15 mouse cellular contexts compared by ENCODE assay signal in the genomic region with DNA sequence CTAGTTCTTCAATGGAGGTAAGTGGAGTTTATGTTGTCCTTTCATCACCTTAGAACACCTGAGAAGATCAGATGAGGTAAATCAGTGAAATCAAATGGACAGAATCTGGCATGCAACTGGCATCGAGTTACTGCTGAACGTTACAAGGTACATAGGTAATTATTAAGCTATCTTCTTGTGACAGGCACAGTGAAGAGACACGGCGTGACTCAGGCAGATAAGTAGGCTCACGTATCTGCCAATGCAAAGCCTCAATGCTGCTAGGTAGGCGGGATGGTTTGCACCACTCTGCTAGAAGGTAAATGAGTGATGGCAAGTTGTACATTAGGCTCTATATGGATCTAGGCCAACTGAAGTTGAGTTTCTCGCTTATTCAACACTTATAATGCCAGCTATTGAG. TPM values are rescaled to one million over a fixed set of nuclear protein-coding genes. Genes with fewer than 3 reads are reported as not detected.
DNase-seq lines count a peak whose midpoint lies in the region; ATAC-seq and TF ChIP-seq lines count a peak whose summit lies in the region.
"Had no signal": no experiment of that assay in that cellular context is flagged by ENCODE, and none has a peak within 500 bp of the region (broad histone marks: within the 10 kb centered on the region; RNA-seq: fewer than 3 reads in every experiment).

No protein-coding gene starts in this region.

- TF ChIP-seq CTCF in liver, adult 2 months (IDR thresholded peaks at IDR 0.05; ENCODE audit: low read depth, low read length) = no peak
- no peak for TF ChIP-seq CTCF in small intestine, adult 2 months (IDR thresholded peaks at IDR 0.05; ENCODE audit: extremely low read depth, insufficient read length, insufficient replicate concordance, low read depth, low read length)
- TF ChIP-seq CTCF in lung, postnatal 0 days (IDR thresholded peaks at IDR 0.05) = no peak

- no peak for TF ChIP-seq EP300 in lung, postnatal 0 days (IDR thresholded peaks at IDR 0.05)

- 26% methylated on average over 7 of the region's 7 CpGs for WGBS in liver, adult 2 months
- WGBS in small intestine, adult 2 months = 27% methylated on average over 7 of the region's 7 CpGs
- 60% methylated on average over 7 of the region's 7 CpGs for WGBS in lung, postnatal 0 days

- H3K9me3 ChIP-seq in lung, postnatal 0 days (ENCODE audit: low read length) = no peaks in the 10 kb centered on the region
- H3K9me3 ChIP-seq: hindbrain, embryonic 12.5 days; lung, embryonic 15.5 days had no signal

- H3K79me2 ChIP-seq in liver, adult 2 months (ENCODE audit: control insufficient read depth, insufficient read depth, low read length) = no peaks in the 10 kb centered on the region

- no peaks in the 10 kb centered on the region for H3K36me3 ChIP-seq in liver, adult 2 months (ENCODE audit: control insufficient read depth, insufficient read depth, low read length)
- H3K36me3 ChIP-seq in small intestine, adult 2 months (ENCODE audit: control insufficient read depth, insufficient read depth, low read length) = no peaks in the 10 kb centered on the region
- no peaks in the 10 kb centered on the region for H3K36me3 ChIP-seq in lung, postnatal 0 days (ENCODE audit: insufficient read depth, low read length)
- H3K36me3 ChIP-seq: hindbrain, embryonic 12.5 days; lung, embryonic 15.5 days had no signal

- no peaks in the 10 kb centered on the region for H3K27me3 ChIP-seq in liver, adult 2 months (ENCODE audit: control insufficient read depth, insufficient read depth, low read length)
- H3K27me3 ChIP-seq in small intestine, adult 2 months (ENCODE audit: control insufficient read depth, insufficient read depth, low read length) = no peaks in the 10 kb centered on the region
- no peaks in the 10 kb centered on the region for H3K27me3 ChIP-seq in lung, postnatal 0 days (replicated peaks; ENCODE audit: insufficient read depth, low read length)
- H3K27me3 ChIP-seq: hindbrain, embryonic 12.5 days; lung, embryonic 15.5 days had no signal

- ATAC-seq in erythroblast, adult 5-6 weeks (replicated peaks; ENCODE audit: low FRiP score, poor library complexity, severe bottlenecking) = peak; percentile 99
- no peak for ATAC-seq in lung, postnatal 0 days

- TF ChIP-seq POLR2A in liver, adult 2 months (IDR thresholded peaks at IDR 0.05; ENCODE audit: extremely low read depth, insufficient read depth, low read length) = no peak
- TF ChIP-seq POLR2A in small intestine, adult 2 months (IDR thresholded peaks at IDR 0.05; ENCODE audit: low read depth, low read length) = no peak

- no peak overlapping the region for H3K4me3 ChIP-seq in liver, adult 2 months (ENCODE audit: insufficient read depth, low read depth, low read length)
- no peak overlapping the region for H3K4me3 ChIP-seq in small intestine, adult 2 months (ENCODE audit: low read depth, low read length)
- H3K4me3 ChIP-seq in lung, postnatal 0 days (ENCODE audit: low read depth, low read length) = no peak overlapping the region
- H3K4me3 ChIP-seq: hindbrain, embryonic 12.5 days; lung, embryonic 15.5 days had no signal

- peak; percentile 65 to 85 for DNase-seq in kidney, adult 8-10 months
- peak; percentile 99 for DNase-seq in liver, adult 2 months (ENCODE audit: extremely low read depth, low read depth, low spot score)
- DNase-seq in cerebellum, adult 18-20 months = no peak
- DNase-seq in urinary bladder, adult 18-20 months (ENCODE audit: low spot score in 2 of 2) = no peak
- no peak for DNase-seq in lung, postnatal 0 days (ENCODE audit: low spot score)
- DNase-seq: cerebellum, adult 11-12 months; layer of hippocampus, postnatal 36 days; left cerebral cortex, postnatal 4 days; thymus, postnatal 36 days had no signal

- no peak overlapping the region for H3K9ac ChIP-seq in liver, adult 2 months (ENCODE audit: low read depth, low read length)
- no peak overlapping the region for H3K9ac ChIP-seq in lung, postnatal 0 days (replicated peaks; ENCODE audit: low read depth)
- H3K9ac ChIP-seq: hindbrain, embryonic 12.5 days; lung, embryonic 15.5 days had no signal

- H3K4me1 ChIP-seq in liver, adult 2 months (ENCODE audit: control insufficient read depth, insufficient read depth, low read length) = peaks cover 30% of the 10 kb centered on the region
- H3K4me1 ChIP-seq in small intestine, adult 2 months (ENCODE audit: control insufficient read depth, insufficient read depth, insufficient read length, low read length) = peaks cover 21% of the 10 kb centered on the region; the same call in 1 of the 2 replicates
- H3K4me1 ChIP-seq in lung, postnatal 0 days (ENCODE audit: insufficient read depth, low read depth, low read length) = no peaks in the 10 kb centered on the region
- H3K4me1 ChIP-seq: hindbrain, embryonic 12.5 days; lung, embryonic 15.5 days had no signal

- H3K4me2 ChIP-seq in lung, postnatal 0 days (replicated peaks; ENCODE audit: low read depth, low read length) = no peak overlapping the region
- H3K4me2 ChIP-seq: hindbrain, embryonic 12.5 days; lung, embryonic 15.5 days had no signal

- H3K27ac ChIP-seq in liver, adult 2 months (replicated peaks; ENCODE audit: insufficient read depth, low read depth, low read length) = peak overlapping the region; percentile 81
- peak overlapping the region; percentile 75 for H3K27ac ChIP-seq in small intestine, adult 2 months (ENCODE audit: insufficient read depth, low read depth, low read length)
- no peak overlapping the region for H3K27ac ChIP-seq in lung, postnatal 0 days (ENCODE audit: low read length)
- H3K27ac ChIP-seq: hindbrain, embryonic 12.5 days; lung, embryonic 15.5 days had no signal

RNA-seq across cellular contexts. Expression of a gene that starts 15.2 kb away (rescaled TPM):
- 231 and 263 TPM in 2 replicates for total RNA-seq in erythroblast, adult 5-6 weeks (2015; ENCODE audit: low replicate concordance)
- total RNA-seq in erythroblast, adult 5-6 weeks (2017; ENCODE audit: low replicate concordance) = 732 and 764 TPM in 2 replicates
- total RNA-seq in liver, adult 2 months (2014; rRNA removed) = 232 and 331 TPM in 2 replicates
- polyA plus RNA-seq in liver, adult 2 months (2012; rRNA removed) = 198 and 238 TPM in 2 replicates
- 90.3 and 250 TPM in 2 replicates for polyA plus RNA-seq in small intestine, adult 2 months (2012; rRNA removed)
- 442 and 529 TPM in 2 replicates for polyA plus RNA-seq in lung, postnatal 0 days (2015; fragmentation: Nextera tagmentation; extraction: Ambion mirVana)

RNA-seq across cellular contexts. Expression of a gene that starts 38.4 kb away (rescaled TPM):
- total RNA-seq in erythroblast, adult 5-6 weeks (2015; ENCODE audit: low replicate concordance) = not detected in 2 replicates
- not detected in 2 replicates for total RNA-seq in erythroblast, adult 5-6 weeks (2017; ENCODE audit: low replicate concordance)
- 389 and 508 TPM in 2 replicates for total RNA-seq in liver, adult 2 months (2014; rRNA removed)
- 1,193 and 1,387 TPM in 2 replicates for polyA plus RNA-seq in liver, adult 2 months (2012; rRNA removed)
- not detected in 2 replicates for polyA plus RNA-seq in small intestine, adult 2 months (2012; rRNA removed)
- polyA plus RNA-seq in lung, postnatal 0 days (2015; fragmentation: Nextera tagmentation; extraction: Ambion mirVana) = 0.47 and 0.57 TPM in 2 replicates
- total RNA-seq: granulocyte monocyte progenitor cell, adult 5-6 weeks; layer of hippocampus, postnatal 36 days; left cerebral cortex, postnatal 4 days had no signal
- polyA plus RNA-seq: C2C12 had no signal

Comparison
In these comparisons a context has a peak if more than half of its experiments do, and no peak if none do; other contexts are left out.
1. DNase-seq: peak in kidney, adult 8-10 months (2 of 2) and liver, adult 2 months (single experiment); none in cerebellum, adult 18-20 months (0 of 2), urinary bladder, adult 18-20 months (0 of 2) and lung, postnatal 0 days (single experiment).
2. RNA of a gene that starts 38.4 kb away (polyA plus RNA-seq): 1,193 to 1,387 TPM in liver, adult 2 months; 0.47 to 0.57 TPM in lung, postnatal 0 days and not detected in small intestine, adult 2 months; every median in the first group is over 100 times any median in the second.